Mouse (Mus musculus): Measurements from ENCODE around the gene Esp8.
"Not testable (repeated sequence)": the region's sequence is repeated elsewhere in the genome, so short reads cannot be mapped to it uniquely, and the experiment has no call there.

Gene Esp8

GRCm38 (mm10) chr17:40519818-40520217, at the start of gene Esp8:
Gene Esp8 (plus strand): TSS chr17:40520022.
- DNase-seq (ENCODE audit: low spot score in 2 of 2): no peak

DNA sequence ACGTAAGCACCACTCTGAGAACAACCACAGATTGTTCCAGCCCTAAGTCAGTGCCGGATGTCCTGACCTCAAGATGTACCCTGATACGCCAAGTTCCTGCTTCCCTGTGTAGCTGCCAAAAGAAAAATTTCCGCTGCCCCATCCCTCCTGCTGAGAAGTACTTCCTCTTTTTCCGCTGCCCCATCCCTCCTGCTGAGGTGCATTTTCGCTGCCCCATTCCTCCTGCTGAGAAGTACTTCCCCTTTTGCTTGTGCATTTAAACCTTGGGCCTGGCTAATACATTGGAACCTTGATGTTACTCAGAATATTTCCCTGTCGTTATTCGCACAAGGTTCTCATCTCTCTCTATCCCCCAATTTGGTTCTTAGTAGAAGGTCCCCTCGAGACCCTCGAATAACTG, 36.3 kb upstream of the Esp8 start:
- not testable (repeated sequence) for DNase-seq (ENCODE audit: low spot score in 2 of 2)

GRCm38 (mm10) chr17:40495468-40496185, 24.2 kb upstream of the Esp8 start:
- DNase-seq (ENCODE audit: low spot score in 2 of 2): not testable (repeated sequence)

DNA sequence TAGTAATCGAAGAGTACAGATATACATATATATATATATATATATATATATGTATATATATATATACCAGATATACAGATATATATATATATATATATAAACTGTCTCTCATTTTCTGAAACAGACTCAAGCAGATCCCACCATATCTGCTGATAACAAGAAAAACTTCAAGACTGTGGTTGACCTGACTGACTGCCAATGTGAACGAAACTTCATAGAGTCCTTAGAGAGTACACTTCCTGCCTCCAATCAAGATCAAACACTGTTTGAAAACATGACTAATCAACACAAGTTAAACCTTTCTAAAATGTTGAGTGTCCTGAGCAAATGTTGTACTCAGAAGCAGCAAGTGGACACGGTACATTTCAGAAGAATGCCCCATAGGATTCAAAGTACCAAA, 10.0 kb downstream of the Esp8 start:
- DNase-seq (ENCODE audit: low spot score in 2 of 2): no peak

DNA sequence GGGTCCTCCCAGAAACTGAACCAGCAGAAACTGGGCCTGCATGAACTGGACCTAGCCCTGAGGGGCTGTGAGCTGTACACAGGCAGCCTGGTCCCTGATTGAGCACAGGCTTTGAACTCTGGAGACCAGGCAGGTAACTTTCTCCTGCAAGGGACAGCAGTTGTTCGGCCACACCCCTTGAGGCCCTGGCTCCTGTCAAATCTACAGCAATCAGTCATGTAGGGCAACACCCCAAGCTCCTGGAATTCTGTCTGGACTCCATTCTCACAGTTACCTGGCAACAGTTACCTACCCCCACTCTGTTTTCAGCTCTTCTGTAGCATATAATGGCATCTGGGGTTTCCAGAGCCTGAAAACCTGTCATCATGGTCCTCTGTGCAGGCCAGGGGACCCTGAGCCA, 11.3 kb downstream of the Esp8 start:
- DNase-seq (ENCODE audit: low spot score in 2 of 2): no peak

- DNase-seq (ENCODE audit: low spot score in 2 of 2): not testable (repeated sequence)
These were observed 27.2 kb downstream of the Esp8 start for GRCm38 (mm10) chr17:40547005-40547404.

DNA sequence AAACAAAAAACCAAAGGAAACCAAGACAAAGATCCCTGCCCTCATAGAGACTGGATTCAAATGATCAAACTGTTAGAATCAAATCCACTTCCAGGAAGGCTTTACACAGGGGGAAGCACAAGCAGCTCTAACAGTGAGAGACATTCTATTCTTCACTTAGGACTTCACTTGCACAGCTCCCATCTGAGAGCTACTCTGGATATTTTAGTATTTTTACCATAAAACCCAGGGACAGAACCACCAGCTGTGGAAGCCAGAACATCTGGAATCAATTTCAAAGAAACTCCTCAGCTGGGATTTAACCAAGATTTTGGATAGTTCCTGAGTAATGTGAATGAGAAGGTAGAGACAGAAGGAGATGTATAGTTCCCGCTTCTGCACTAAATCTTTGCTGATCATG, 33.6 kb downstream of the Esp8 start:
- no peak for DNase-seq (ENCODE audit: low spot score in 2 of 2)

- no peak for DNase-seq (ENCODE audit: low spot score in 2 of 2)
These were observed 41.4 kb downstream of the Esp8 start, which contains the start of gene Esp6 for GRCm38 (mm10) chr17:40561207-40561606. Gene Esp6 (plus strand): TSS chr17:40561507.
